Mouse (Mus musculus): ENCODE data around the gene Myo10. TPM values are rescaled to one million over a fixed set of nuclear protein-coding genes. Genes with fewer than 3 reads are reported as not detected.

Gene Myo10
- polyA plus RNA-seq, 1 experiment from 2014 or later, result 25.8 TPM

DNA sequence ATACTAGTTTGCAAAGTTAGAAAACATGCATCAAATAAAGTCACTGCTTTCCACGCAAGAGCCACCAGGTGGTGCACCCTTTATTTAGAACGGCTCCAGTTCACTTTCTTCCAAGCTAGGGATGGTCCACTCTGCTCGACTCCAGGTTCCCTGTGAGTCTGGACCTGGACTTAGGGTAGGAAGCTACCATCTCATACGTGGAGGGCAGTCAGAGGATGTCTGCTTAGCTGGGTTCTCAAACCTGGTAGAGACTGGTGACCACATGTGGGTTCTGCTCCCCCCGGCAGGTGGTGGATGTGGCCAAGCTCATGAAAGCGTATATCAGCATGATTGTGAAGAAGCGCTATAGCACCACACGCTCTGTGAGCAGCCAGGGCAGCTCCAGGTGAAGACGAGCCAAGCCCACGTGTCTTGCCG lies 189.5 kb downstream of the Myo10 start:
- TF ChIP-seq CTCF (IDR thresholded peaks at IDR 0.05; ENCODE audit: low read depth), result peak; percentile 72
- DNase-seq (ENCODE audit: low spot score) (peak; percentile 54), ATAC-seq (replicated peaks; ENCODE audit: low FRiP score, low read depth) (peak; percentile 55)
- H3K27me3 ChIP-seq (ENCODE audit: insufficient read depth, low read length), result no peaks in the 10 kb centered on the region
- H3K36me3 ChIP-seq (ENCODE audit: insufficient read depth, low read length), result peaks cover 54% of the 10 kb centered on the region
- H3K9me3 ChIP-seq (replicated peaks; ENCODE audit: low read length), result no peaks in the 10 kb centered on the region
- no peak overlapping the region for H3K4me2 ChIP-seq (ENCODE audit: low read length)
- H3K4me3 ChIP-seq (replicated peaks; ENCODE audit: low read depth, low read length), result no peak overlapping the region
- H3K27ac ChIP-seq, result no peak overlapping the region
- H3K9ac ChIP-seq (ENCODE audit: low read depth, low read length), result no peak overlapping the region
- no peaks in the 10 kb centered on the region for H3K4me1 ChIP-seq (replicated peaks; ENCODE audit: insufficient read depth, low read length)
- 68% methylated on average over 11 of the region's 11 CpGs for WGBS

DNA sequence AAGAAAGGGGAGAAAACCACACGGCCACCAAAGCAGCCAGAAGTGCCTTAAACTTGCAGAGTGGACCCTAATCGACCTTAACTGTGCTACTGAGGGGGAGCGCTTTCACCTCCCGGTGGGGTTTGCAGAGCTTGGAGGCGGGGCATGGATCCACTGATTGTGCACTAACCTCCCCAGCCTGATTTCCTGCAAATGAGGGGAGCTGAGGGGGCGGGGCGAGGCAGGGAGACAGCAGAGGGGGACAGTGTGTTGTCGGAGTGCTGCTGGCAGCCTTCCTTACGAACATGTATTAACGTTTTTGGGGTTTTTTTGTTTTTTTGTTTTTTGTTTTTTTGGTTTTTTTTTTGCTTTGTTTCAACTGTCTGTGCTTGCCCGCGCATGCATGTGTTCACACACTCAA lies 190.2 kb downstream of the Myo10 start:
- DNase-seq (ENCODE audit: low spot score), result no peak
- H3K4me1 ChIP-seq (replicated peaks; ENCODE audit: insufficient read depth, low read length), result no peaks in the 10 kb centered on the region
- H3K4me2 ChIP-seq (ENCODE audit: low read length), result no peak overlapping the region
- H3K4me3 ChIP-seq (replicated peaks; ENCODE audit: low read depth, low read length), result no peak overlapping the region
- no peak for ATAC-seq (replicated peaks; ENCODE audit: low FRiP score, low read depth)
- TF ChIP-seq CTCF (IDR thresholded peaks at IDR 0.05; ENCODE audit: low read depth), result no peak
- H3K9ac ChIP-seq (ENCODE audit: low read depth, low read length), result no peak overlapping the region
- no peak overlapping the region for H3K27ac ChIP-seq
- 47% methylated on average over 12 of the region's 12 CpGs for WGBS
- H3K27me3 ChIP-seq (ENCODE audit: insufficient read depth, low read length), result no peaks in the 10 kb centered on the region
- no peaks in the 10 kb centered on the region for H3K9me3 ChIP-seq (replicated peaks; ENCODE audit: low read length)
- H3K36me3 ChIP-seq (ENCODE audit: insufficient read depth, low read length), result peaks cover 52% of the 10 kb centered on the region

- Histone ChIP-seq H3K36me3 (ENCODE audit: insufficient read depth, low read length) (peaks cover 34% of the 10 kb centered on the region), H3K27me3 (ENCODE audit: insufficient read depth, low read length) (no peaks in the 10 kb centered on the region), H3K4me3 (replicated peaks; ENCODE audit: low read depth, low read length) (no peak overlapping the region), H3K27ac (no peak overlapping the region), H3K4me2 (ENCODE audit: low read length) (no peak overlapping the region), H3K9ac (ENCODE audit: low read depth, low read length) (no peak overlapping the region), H3K4me1 (replicated peaks; ENCODE audit: insufficient read depth, low read length) (no peaks in the 10 kb centered on the region), H3K9me3 (replicated peaks; ENCODE audit: low read length) (no peaks in the 10 kb centered on the region)
- WGBS, result 84% methylated on average over 3 of the region's 3 CpGs
- ATAC-seq (replicated peaks; ENCODE audit: low FRiP score, low read depth), result no peak
- no peak for DNase-seq (ENCODE audit: low spot score)
- TF ChIP-seq CTCF (IDR thresholded peaks at IDR 0.05; ENCODE audit: low read depth), result no peak
These were observed 192.2 kb downstream of the Myo10 start for GRCm38 (mm10) chr15:25814535-25814934.

DNA sequence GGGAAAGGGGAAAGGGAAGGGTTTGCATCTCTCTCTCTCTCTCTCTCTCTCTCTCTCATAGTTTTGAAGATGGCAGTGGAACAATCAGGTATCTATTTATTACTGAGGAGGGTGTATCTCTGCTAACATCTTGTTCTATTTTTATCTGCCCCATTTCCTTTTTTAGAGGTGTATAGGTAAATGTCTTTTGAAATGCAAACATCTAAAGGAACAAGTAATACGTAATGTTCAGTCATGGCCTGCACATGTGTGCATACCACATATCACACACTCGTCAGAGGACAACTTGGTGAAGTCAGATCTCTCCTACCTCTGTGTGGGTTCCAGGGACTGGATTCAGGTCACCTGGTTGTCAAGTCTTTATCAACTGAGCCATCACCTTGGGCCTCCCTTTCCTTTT lies 194.9 kb downstream of the Myo10 start:
- Histone ChIP-seq H3K36me3 (ENCODE audit: insufficient read depth, low read length) (peaks cover 15% of the 10 kb centered on the region; the same call in 1 of the 2 replicates), H3K27ac (no peak overlapping the region), H3K9ac (ENCODE audit: low read depth, low read length) (no peak overlapping the region), H3K4me1 (replicated peaks; ENCODE audit: insufficient read depth, low read length) (no peaks in the 10 kb centered on the region), H3K9me3 (replicated peaks; ENCODE audit: low read length) (no peaks in the 10 kb centered on the region), H3K27me3 (ENCODE audit: insufficient read depth, low read length) (no peaks in the 10 kb centered on the region), H3K4me2 (ENCODE audit: low read length) (no peak overlapping the region), H3K4me3 (replicated peaks; ENCODE audit: low read depth, low read length) (no peak overlapping the region)
- 93% methylated on average over 2 of the region's 2 CpGs for WGBS
- DNase-seq (ENCODE audit: low spot score) (no peak), ATAC-seq (replicated peaks; ENCODE audit: low FRiP score, low read depth) (no peak)
- no peak for TF ChIP-seq CTCF (IDR thresholded peaks at IDR 0.05; ENCODE audit: low read depth)

- ATAC-seq (replicated peaks; ENCODE audit: low FRiP score, low read depth), result no peak
- no peak for TF ChIP-seq CTCF (IDR thresholded peaks at IDR 0.05; ENCODE audit: low read depth)
- DNase-seq (ENCODE audit: low spot score), result no peak
These were observed 199.7 kb downstream of the Myo10 start for GRCm38 (mm10) chr15:25821981-25822380.

DNA sequence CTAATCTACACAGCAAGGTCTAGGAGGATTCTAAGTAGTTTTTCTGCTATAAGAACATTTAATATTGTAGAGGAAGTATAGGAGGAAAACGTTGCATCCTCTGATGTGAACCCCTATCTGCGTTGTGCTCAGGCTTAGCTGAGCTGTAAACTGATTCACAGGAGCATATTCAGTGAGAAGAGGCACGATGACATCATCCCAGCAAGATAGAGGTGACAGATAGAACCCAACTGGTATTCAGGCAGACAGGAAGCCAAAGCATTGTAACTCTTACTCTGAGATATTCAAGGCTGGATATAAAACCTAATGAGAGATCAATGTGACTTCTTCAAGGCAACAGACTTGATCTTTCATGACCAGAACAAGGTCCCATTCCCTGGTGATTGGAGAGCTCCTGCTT lies 200.3 kb downstream of the Myo10 start:
- Histone ChIP-seq H3K4me2 (ENCODE audit: low read length) (no peak overlapping the region), H3K4me3 (replicated peaks; ENCODE audit: low read depth, low read length) (no peak overlapping the region), H3K27ac (no peak overlapping the region), H3K4me1 (replicated peaks; ENCODE audit: insufficient read depth, low read length) (no peaks in the 10 kb centered on the region; the same call in 1 of the 2 replicates), H3K27me3 (ENCODE audit: insufficient read depth, low read length) (no peaks in the 10 kb centered on the region), H3K9ac (ENCODE audit: low read depth, low read length) (no peak overlapping the region), H3K9me3 (replicated peaks; ENCODE audit: low read length) (no peaks in the 10 kb centered on the region), H3K36me3 (ENCODE audit: insufficient read depth, low read length) (no peaks in the 10 kb centered on the region)
- DNase-seq (ENCODE audit: low spot score) (no peak), ATAC-seq (replicated peaks; ENCODE audit: low FRiP score, low read depth) (no peak)
- no peak for TF ChIP-seq CTCF (IDR thresholded peaks at IDR 0.05; ENCODE audit: low read depth)
- WGBS, result 54% methylated on average over 3 of the region's 3 CpGs

More at GRCm38 (mm10) chr15:25821981-25822380, 199.7 kb downstream of the Myo10 start:
- H3K27me3 ChIP-seq (ENCODE audit: insufficient read depth, low read length), result no peaks in the 10 kb centered on the region
- no peaks in the 10 kb centered on the region for H3K9me3 ChIP-seq (replicated peaks; ENCODE audit: low read length)
- H3K4me3 ChIP-seq (replicated peaks; ENCODE audit: low read depth, low read length), result no peak overlapping the region
- H3K9ac ChIP-seq (ENCODE audit: low read depth, low read length), result no peak overlapping the region
- H3K4me2 ChIP-seq (ENCODE audit: low read length), result no peak overlapping the region
- no peaks in the 10 kb centered on the region for H3K4me1 ChIP-seq (replicated peaks; ENCODE audit: insufficient read depth, low read length)
- no peaks in the 10 kb centered on the region for H3K36me3 ChIP-seq (ENCODE audit: insufficient read depth, low read length)
- H3K27ac ChIP-seq, result no peak overlapping the region

DNA sequence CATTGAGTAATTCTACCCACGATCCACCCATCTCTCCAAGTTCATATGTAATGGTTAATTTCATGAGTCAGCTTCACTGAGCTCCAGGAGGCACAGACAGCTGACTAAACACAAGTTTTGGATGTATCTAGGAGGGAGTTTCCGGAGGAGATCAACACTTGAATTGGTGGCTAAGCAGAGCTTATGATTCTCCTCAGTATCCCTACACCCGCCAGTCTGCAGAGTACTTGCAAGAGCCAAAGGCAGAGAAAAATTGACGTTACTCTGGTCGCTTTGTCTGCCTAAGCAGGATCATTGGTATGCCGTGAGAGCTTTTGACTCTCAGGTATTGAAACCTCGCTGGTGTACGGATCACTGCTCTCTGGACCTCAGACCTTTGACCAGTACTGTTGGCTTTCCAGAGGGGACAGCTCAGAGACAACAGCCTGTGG lies 204.2 kb downstream of the Myo10 start:
- peak overlapping the region; percentile 42; the same call in 1 of the 2 replicates for H3K27ac ChIP-seq
- H3K4me2 ChIP-seq (ENCODE audit: low read length), result no peak overlapping the region
- H3K36me3 ChIP-seq (ENCODE audit: insufficient read depth, low read length), result no peaks in the 10 kb centered on the region
- DNase-seq (ENCODE audit: low spot score) (peak; percentile 33), ATAC-seq (replicated peaks; ENCODE audit: low FRiP score, low read depth) (peak; percentile 87)
- no peak for TF ChIP-seq CTCF (IDR thresholded peaks at IDR 0.05; ENCODE audit: low read depth)
- WGBS, result 52% methylated on average over 8 of the region's 8 CpGs
- H3K9ac ChIP-seq (ENCODE audit: low read depth, low read length), result no peak overlapping the region
- H3K9me3 ChIP-seq (replicated peaks; ENCODE audit: low read length), result no peaks in the 10 kb centered on the region
- H3K4me1 ChIP-seq (replicated peaks; ENCODE audit: insufficient read depth, low read length), result no peaks in the 10 kb centered on the region; the same call in 1 of the 2 replicates
- H3K27me3 ChIP-seq (ENCODE audit: insufficient read depth, low read length), result no peaks in the 10 kb centered on the region
- no peak overlapping the region for H3K4me3 ChIP-seq (replicated peaks; ENCODE audit: low read depth, low read length)
